Mouse (Mus musculus): Measurements from ENCODE around the gene Olfr172. TPM values are rescaled to one million over a fixed set of nuclear protein-coding genes. Genes with fewer than 3 reads are reported as not detected.

The Olfr172 gene
- not detected in 2 replicates for polyA plus RNA-seq (2012; rRNA removed)

DNA sequence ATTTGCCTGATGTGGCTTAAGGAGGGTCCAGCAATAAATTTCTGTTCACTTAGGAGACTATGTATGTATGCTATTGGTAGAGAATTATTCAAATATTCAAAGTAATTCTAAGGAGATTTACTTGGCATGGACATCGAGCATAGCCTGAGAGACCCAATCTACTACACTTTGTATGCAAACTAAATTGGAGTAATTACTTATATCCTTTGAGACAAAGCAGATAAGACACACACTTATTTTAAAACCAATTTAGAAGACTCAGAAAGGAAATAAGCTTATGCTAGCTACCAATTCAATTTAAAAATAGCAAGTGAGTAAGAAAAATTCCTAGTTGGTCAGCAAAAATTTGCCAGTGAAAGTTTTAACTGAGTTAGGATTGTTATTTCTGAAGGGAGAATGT lies at the start of gene Olfr172:
Gene Olfr172 (minus strand): TSS at position 101 of the 400 bp plus-strand sequence.
- no peak for DNase-seq (ENCODE audit: low read depth)

DNA sequence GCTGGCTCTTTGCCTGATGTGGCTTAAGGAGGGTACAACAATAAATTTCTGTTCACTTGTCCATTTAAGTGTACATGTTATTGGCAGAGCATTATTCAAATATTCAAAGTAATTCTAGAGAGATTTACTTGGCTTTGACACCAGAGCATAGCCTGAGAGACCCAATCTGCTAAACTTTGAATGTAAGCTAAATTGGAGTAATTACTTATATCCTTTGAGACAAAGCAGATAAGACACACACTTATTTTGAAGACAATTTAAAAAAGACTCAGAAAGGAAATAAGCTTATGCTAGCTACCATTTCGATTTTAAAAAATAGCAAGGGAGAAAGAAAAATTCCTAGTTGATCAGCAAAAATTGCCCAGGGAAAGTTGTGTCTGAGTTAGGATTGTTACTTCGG lies 37.2 kb upstream of the Olfr172 start, which contains the start of gene Olfr173:
Gene Olfr173 (minus strand): TSS at position 101 of the 400 bp plus-strand sequence.
- DNase-seq (ENCODE audit: low read depth), result no peak
- TF ChIP-seq CTCF (IDR thresholded peaks at IDR 0.05; ENCODE audit: borderline replicate concordance, extremely low read depth, insufficient read depth, insufficient read length), result no peak
- TF ChIP-seq POLR2A (IDR thresholded peaks at IDR 0.05; ENCODE audit: borderline replicate concordance, extremely low read depth, insufficient read depth, insufficient read length, poor library complexity, severe bottlenecking), result no peak

More for the DNA sequence above, at the start of gene Olfr172:
- TF ChIP-seq CTCF (IDR thresholded peaks at IDR 0.05; ENCODE audit: borderline replicate concordance, extremely low read depth, insufficient read depth, insufficient read length) (no peak), POLR2A (IDR thresholded peaks at IDR 0.05; ENCODE audit: borderline replicate concordance, extremely low read depth, insufficient read depth, insufficient read length, poor library complexity, severe bottlenecking) (no peak)

DNA sequence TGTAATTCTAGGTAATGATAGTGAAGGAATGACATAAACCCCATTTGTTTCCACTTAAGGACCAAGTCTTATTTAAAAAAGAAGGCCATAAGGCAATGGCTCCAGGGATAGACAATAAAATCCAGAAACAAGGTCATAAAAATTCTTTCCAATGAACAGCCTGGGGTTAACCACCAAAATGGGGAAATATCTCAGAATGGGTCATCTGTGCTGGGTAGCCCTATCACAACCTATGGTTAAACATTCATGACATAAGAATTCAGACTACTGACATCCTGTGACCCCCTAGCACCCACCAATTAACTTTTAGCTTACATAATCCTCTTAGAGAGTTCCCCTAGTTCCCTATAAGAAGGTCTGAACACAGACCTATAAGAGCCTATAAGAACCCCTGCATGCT lies 6.8 kb downstream of the Olfr172 start:
- no peak for TF ChIP-seq CTCF (IDR thresholded peaks at IDR 0.05; ENCODE audit: borderline replicate concordance, extremely low read depth, insufficient read depth, insufficient read length)
- TF ChIP-seq POLR2A (IDR thresholded peaks at IDR 0.05; ENCODE audit: borderline replicate concordance, extremely low read depth, insufficient read depth, insufficient read length, poor library complexity, severe bottlenecking), result no peak

DNA sequence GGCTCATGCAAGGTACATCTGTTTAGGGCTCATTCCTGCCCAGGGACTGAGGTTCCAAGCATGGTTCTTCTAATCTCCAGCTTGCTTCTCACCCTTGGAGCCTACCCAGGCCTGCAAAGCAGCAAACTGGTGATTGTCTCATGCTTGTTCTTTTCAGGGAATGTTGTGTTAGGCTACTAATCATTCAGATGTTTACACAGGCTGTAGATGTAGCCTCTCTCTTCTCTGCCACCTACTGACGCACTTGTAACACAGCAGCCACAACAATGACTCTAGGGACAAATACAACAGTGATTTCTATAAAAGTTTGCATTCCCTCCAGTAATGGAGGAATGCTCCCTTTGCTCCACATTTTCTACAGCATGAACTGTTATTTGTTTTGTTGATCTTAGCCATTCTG lies 11.7 kb downstream of the Olfr172 start:
- DNase-seq (ENCODE audit: low read depth), result peak; percentile 39
- TF ChIP-seq POLR2A (IDR thresholded peaks at IDR 0.05; ENCODE audit: borderline replicate concordance, extremely low read depth, insufficient read depth, insufficient read length, poor library complexity, severe bottlenecking), result no peak
- peak; percentile 38; the same call in 1 of the 2 replicates for TF ChIP-seq CTCF (IDR thresholded peaks at IDR 0.05; ENCODE audit: borderline replicate concordance, extremely low read depth, insufficient read depth, insufficient read length)

More for the DNA sequence above, 6.8 kb downstream of the Olfr172 start:
- no peak for DNase-seq (ENCODE audit: low read depth)

DNA sequence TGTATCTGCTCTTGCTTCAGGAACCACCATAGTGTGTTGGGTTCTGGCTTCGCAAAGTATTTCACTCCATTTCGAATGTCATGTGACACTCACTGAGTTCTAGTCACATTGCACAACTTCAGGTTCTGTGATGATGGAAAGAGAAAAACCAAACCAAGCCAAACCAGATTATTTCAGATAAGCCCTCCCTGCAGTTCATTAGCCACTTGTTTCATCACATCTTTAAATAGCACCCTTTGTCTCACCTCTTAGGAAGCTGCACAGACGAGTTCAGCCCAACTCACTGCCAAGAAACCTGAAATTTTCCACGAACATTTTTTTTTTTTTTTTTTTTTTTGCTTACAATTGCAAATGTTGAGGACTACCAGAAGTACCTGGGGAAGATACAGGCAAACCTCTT lies 16.3 kb downstream of the Olfr172 start:
- TF ChIP-seq CTCF (IDR thresholded peaks at IDR 0.05; ENCODE audit: borderline replicate concordance, extremely low read depth, insufficient read depth, insufficient read length) (no peak), POLR2A (IDR thresholded peaks at IDR 0.05; ENCODE audit: borderline replicate concordance, extremely low read depth, insufficient read depth, insufficient read length, poor library complexity, severe bottlenecking) (no peak)

DNA sequence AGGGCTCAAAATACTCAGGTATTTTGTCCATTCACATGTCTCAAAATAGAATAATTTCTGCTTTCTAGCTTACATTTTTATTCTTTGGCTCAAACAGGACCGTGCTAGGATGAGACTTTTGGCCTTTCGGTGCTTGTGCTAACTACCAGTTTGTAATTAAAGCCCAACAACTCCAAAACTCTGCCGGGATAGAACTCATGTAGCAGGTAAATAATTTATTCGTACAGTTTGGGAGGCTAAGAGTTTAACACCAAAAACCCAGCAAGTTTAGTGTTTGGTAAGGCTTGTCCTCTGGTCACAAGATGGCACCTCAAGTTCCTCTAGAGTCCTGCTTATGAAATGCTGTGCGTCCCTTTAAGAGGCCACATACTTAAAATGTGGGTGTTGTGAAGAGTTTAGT lies 22.2 kb downstream of the Olfr172 start:
- TF ChIP-seq CTCF (IDR thresholded peaks at IDR 0.05; ENCODE audit: borderline replicate concordance, extremely low read depth, insufficient read depth, insufficient read length) (no peak), POLR2A (IDR thresholded peaks at IDR 0.05; ENCODE audit: borderline replicate concordance, extremely low read depth, insufficient read depth, insufficient read length, poor library complexity, severe bottlenecking) (no peak)

More for the DNA sequence above, 16.3 kb downstream of the Olfr172 start:
- no peak for DNase-seq (ENCODE audit: low read depth)

DNA sequence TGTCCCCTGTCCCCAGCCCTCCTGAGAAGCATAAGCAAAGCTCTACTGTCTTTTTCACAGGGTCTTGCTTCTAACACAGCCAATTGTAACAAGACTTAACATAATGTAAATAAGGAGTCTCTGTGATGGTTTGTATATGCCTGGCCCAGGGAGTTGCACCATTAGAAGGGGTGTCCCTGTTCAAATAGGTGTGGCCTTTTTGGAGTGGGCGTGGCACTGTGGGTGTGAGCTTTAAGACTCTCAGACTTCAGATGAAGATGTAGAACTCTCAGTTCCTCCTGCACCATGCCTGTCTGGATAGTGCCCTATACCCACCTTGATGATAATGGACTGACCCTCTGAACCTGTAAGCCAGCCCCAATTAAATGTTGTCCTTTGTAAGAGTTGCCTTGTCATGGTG lies 24.2 kb downstream of the Olfr172 start:
- DNase-seq (ENCODE audit: low read depth), result no peak
- TF ChIP-seq POLR2A (IDR thresholded peaks at IDR 0.05; ENCODE audit: borderline replicate concordance, extremely low read depth, insufficient read depth, insufficient read length, poor library complexity, severe bottlenecking) (no peak), CTCF (IDR thresholded peaks at IDR 0.05; ENCODE audit: borderline replicate concordance, extremely low read depth, insufficient read depth, insufficient read length) (no peak)

More for the DNA sequence above, 22.2 kb downstream of the Olfr172 start:
- DNase-seq (ENCODE audit: low read depth), result no peak

DNA sequence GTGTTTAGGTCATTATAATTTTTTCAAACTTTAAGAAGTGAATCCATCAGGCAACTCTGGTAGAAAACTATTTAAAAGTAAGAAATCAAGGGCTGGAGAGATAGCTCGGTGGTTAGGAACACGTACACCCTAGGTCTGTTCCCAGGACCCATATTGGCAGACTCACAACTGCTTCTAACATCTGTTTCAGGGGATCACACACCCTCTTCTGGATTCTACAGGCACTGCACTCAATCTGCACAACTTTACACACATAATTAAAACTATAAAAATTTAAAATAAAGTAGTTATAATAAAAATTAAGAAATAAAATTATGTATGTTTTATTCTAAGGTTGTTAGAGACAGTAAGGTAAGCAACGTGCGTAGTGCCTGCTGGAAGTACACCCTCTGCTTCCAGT lies 24.8 kb downstream of the Olfr172 start:
- TF ChIP-seq POLR2A (IDR thresholded peaks at IDR 0.05; ENCODE audit: borderline replicate concordance, extremely low read depth, insufficient read depth, insufficient read length, poor library complexity, severe bottlenecking) (no peak), CTCF (IDR thresholded peaks at IDR 0.05; ENCODE audit: borderline replicate concordance, extremely low read depth, insufficient read depth, insufficient read length) (0 out of 2 replicates have a peak, but pooled peaks have one; percentile 5)
- DNase-seq (ENCODE audit: low read depth), result no peak

DNA sequence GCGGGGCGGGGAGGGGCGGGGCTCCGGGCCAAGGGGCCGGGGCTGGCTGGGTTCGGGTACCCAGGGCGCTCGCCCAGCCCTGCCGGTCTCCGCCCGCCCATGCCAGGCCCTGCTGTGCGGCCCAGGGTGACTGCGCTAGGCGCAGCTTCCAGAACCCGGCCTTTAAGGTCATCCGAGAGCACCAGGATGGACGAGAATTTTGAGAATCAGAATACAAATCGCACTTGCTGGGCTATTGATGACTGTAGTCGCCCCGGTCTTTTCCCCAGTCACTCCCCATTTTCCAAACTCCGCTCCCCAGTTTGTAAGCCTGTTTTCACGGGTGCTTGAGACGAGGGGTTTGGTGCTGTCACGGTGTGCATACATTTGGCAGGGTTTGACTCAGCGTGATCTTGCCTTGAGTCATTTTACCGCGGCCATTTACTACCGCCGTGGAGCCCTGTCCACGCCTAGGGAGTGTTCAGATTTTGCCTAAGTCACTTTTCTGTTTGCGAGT lies 34.8 kb downstream of the Olfr172 start:
- peak; percentile 59 for DNase-seq (ENCODE audit: low read depth)
- TF ChIP-seq POLR2A (IDR thresholded peaks at IDR 0.05; ENCODE audit: borderline replicate concordance, extremely low read depth, insufficient read depth, insufficient read length, poor library complexity, severe bottlenecking) (0 out of 2 replicates have a peak, but pooled peaks have one; percentile 2), CTCF (IDR thresholded peaks at IDR 0.05; ENCODE audit: borderline replicate concordance, extremely low read depth, insufficient read depth, insufficient read length) (no peak)

DNA sequence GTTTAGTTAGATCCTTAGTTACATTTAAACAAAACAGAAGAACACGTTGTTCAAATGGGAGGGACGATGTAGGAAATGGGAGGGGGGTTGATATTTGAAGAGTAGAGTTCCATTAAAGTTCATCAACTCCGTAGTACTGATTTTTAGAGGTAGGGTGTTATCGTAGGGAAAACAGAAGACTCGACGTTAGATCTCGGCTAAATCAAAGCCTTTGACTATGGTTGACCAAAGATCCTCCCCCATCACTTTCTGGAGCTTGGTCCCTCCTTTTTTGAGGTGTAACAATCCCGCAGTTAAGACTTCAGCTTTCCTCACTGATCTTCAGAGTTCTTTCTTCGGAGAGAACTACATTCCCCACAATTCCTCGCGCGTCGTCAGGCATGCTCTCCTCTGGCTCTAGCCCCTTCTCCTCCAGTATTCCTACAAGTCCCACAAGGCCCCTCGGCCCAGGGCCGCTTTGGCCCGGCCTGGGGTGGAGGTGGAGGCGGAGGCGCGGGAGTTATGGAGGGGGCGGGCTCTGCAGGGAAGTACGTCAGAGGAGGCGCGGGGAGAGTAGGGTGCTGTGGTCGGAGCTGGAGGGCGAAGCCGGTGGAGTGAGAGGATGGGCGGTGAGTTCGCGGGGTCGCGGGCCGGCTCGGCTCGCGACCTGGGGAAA lies 35.4 kb downstream of the Olfr172 start, which contains the start of gene Cldnd1:
Gene Cldnd1 (plus strand): TSS at position 434 of the 655 bp plus-strand sequence.
- TF ChIP-seq CTCF (IDR thresholded peaks at IDR 0.05; ENCODE audit: borderline replicate concordance, extremely low read depth, insufficient read depth, insufficient read length) (no peak), POLR2A (IDR thresholded peaks at IDR 0.05; ENCODE audit: borderline replicate concordance, extremely low read depth, insufficient read depth, insufficient read length, poor library complexity, severe bottlenecking) (peak; percentile 52; the same call in 1 of the 2 replicates)
- peak; percentile 99 for DNase-seq (ENCODE audit: low read depth)

DNA sequence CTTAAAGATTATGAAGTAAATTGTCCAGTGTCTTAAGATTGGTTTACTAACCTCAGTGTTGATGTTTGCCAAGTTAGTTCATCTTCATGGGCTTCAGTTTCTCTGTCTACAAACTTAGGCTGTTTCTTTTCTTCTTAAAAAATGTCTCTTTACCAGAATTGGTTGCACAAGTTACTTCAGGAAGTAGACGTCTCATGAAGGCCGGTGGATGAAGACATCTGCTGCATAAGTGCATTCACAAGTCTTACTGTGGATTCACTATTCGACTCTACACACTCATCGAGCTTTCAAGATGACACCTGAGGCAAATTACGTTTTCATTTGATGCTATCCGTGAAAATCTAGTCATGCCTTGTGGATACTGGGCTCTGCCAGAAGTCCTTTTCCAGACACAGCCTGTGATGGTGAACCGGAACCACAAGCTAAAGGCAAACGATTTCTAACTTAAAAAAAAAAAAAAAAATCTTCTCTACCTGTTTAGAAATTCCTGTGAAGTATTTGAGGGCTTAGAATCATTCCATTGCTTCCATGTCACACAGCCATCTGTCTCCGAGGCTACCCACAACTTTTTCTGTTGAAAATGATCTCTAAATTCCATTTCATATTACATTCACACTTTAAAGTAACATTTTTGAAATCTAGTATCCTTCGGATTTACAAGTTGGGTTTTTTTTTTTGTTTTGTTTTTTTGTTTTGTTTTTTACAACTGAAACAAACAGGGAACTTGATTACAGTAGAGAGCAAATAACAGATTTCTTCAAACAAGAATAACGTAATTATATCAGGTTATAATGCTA lies 36.1 kb downstream of the Olfr172 start:
- no peak for DNase-seq (ENCODE audit: low read depth)
- TF ChIP-seq POLR2A (IDR thresholded peaks at IDR 0.05; ENCODE audit: borderline replicate concordance, extremely low read depth, insufficient read depth, insufficient read length, poor library complexity, severe bottlenecking), result no peak
- TF ChIP-seq CTCF (IDR thresholded peaks at IDR 0.05; ENCODE audit: borderline replicate concordance, extremely low read depth, insufficient read depth, insufficient read length), result no peak

All from brain, embryonic 14.5 days (tissue).